Mouse (Mus musculus): Measurements from ENCODE around the gene Wnk2. TPM values are rescaled to one million over a fixed set of nuclear protein-coding genes. Genes with fewer than 3 reads are reported as not detected.

Gene Wnk2
- total and polyA plus RNA-seq, 3 experiments = 0.04 TPM; not detected in 2

DNA sequence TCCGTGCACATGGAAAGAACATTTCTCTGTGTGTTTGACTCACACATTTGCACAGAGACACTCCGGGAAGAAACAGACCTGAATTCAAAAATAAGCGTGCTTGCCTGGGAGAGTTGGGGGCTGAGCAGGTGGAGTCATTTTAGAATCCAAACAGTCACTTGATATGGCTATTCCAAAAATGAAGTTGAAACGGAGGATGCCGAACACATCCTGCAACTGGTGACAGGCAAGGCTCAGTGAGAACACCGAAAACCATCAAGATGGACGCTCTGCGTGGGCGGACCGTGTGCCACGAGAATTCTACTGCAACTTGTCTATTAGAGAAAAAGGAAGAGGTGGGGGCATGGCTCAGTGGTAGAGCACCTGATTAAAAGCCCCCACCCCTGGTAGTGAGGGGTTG lies 22.8 kb upstream of the Wnk2 start:
- H3K9me3 ChIP-seq (replicated peaks; ENCODE audit: insufficient read depth, low read length) = no peaks in the 10 kb centered on the region
- no peaks in the 10 kb centered on the region for H3K79me2 ChIP-seq (ENCODE audit: control insufficient read depth, insufficient read depth, low read length, poor library complexity)
- H3K27me3 ChIP-seq (ENCODE audit: control insufficient read depth in 1 of 2, insufficient read depth in 2 of 2, low read length in 2 of 2) = no peaks in the 10 kb centered on the region
- no peak for TF ChIP-seq MAZ (IDR thresholded peaks at IDR 0.05; ENCODE audit: low read depth, low read length)
- TF ChIP-seq MYC (IDR thresholded peaks at IDR 0.05; ENCODE audit: low read depth, low read length) = no peak
- no peak for TF ChIP-seq NRF1 (IDR thresholded peaks at IDR 0.05; ENCODE audit: insufficient read depth, low read depth, low read length, poor library complexity, severe bottlenecking)
- no peak for TF ChIP-seq ETS1 (IDR thresholded peaks at IDR 0.05; ENCODE audit: low read depth, low read length)
- TF ChIP-seq GABPA (IDR thresholded peaks at IDR 0.05; ENCODE audit: low read depth, low read length) = no peak
- TF ChIP-seq POLR2AphosphoS5 (IDR thresholded peaks at IDR 0.05; ENCODE audit: borderline replicate concordance, low read depth, low read length) = no peak
- no peak for TF ChIP-seq RCOR1 (IDR thresholded peaks at IDR 0.05; ENCODE audit: low read depth, low read length)
- TF ChIP-seq HCFC1 (IDR thresholded peaks at IDR 0.05; ENCODE audit: low read depth, low read length) = no peak
- TF ChIP-seq RAD21 (IDR thresholded peaks at IDR 0.05; ENCODE audit: low read depth, low read length) = no peak
- TF ChIP-seq ZKSCAN1 (IDR thresholded peaks at IDR 0.05; ENCODE audit: low read depth, low read length) = no peak
- no peak for TF ChIP-seq USF1 (IDR thresholded peaks at IDR 0.05; ENCODE audit: low read depth, low read length)
- no peak for TF ChIP-seq MAX (IDR thresholded peaks at IDR 0.05; ENCODE audit: low read length)
- no peak for TF ChIP-seq CHD2 (IDR thresholded peaks at IDR 0.05; ENCODE audit: low read length)
- no peak for TF ChIP-seq MYB (IDR thresholded peaks at IDR 0.05; ENCODE audit: low read depth, low read length)
- no peak for TF ChIP-seq POLR2A (IDR thresholded peaks at IDR 0.05; ENCODE audit: control insufficient read depth in 1 of 2, insufficient read depth in 1 of 2, low read depth in 1 of 2, low read length in 2 of 2, poor library complexity in 1 of 2)
- no peak for TF ChIP-seq KAT2A (conservative IDR thresholded peaks at IDR 0.05; ENCODE audit: low read depth, low read length)
- no peak for TF ChIP-seq UBTF (IDR thresholded peaks at IDR 0.05; ENCODE audit: borderline replicate concordance, insufficient read depth, low read depth, low read length)
- no peaks in the 10 kb centered on the region for H3K36me3 ChIP-seq (ENCODE audit: control insufficient read depth in 1 of 2, insufficient read depth in 2 of 2, low read length in 2 of 2)
- no peak overlapping the region for H3K4me3 ChIP-seq (ENCODE audit: control insufficient read depth in 1 of 2, insufficient read depth in 1 of 2, low read depth in 2 of 2, low read length in 2 of 2)
- peaks cover 0 to 4% of the 10 kb centered on the region in 2 experiments; a peak in 1 of 4 replicates for H3K4me1 ChIP-seq (ENCODE audit: control insufficient read depth in 1 of 2, insufficient read depth in 2 of 2, low read length in 2 of 2)
- no peak for DNase-seq (ENCODE audit: low read depth, low spot score)
- H3K27ac ChIP-seq (ENCODE audit: control insufficient read depth, low read depth, low read length) = no peak overlapping the region
- H3K9ac ChIP-seq (ENCODE audit: control insufficient read depth, low read depth, low read length, poor library complexity, severe bottlenecking) = no peak overlapping the region

- no peaks in the 10 kb centered on the region for H3K9me3 ChIP-seq (replicated peaks; ENCODE audit: insufficient read depth, low read length)
- H3K4me1 ChIP-seq (ENCODE audit: control insufficient read depth in 1 of 2, insufficient read depth in 2 of 2, low read length in 2 of 2) = peaks cover 0 to 4% of the 10 kb centered on the region in 2 experiments; a peak in 1 of 4 replicates
- H3K27me3 ChIP-seq (ENCODE audit: control insufficient read depth in 1 of 2, insufficient read depth in 2 of 2, low read length in 2 of 2) = no peaks in the 10 kb centered on the region
- 0 out of 2 replicates have a peak overlapping the region, but pooled peaks have one; percentile 4 for H3K9ac ChIP-seq (ENCODE audit: control insufficient read depth, low read depth, low read length, poor library complexity, severe bottlenecking)
- H3K36me3 ChIP-seq (ENCODE audit: control insufficient read depth in 1 of 2, insufficient read depth in 2 of 2, low read length in 2 of 2) = no peaks in the 10 kb centered on the region
- DNase-seq (ENCODE audit: low read depth, low spot score) = peak; percentile 80
- H3K79me2 ChIP-seq (ENCODE audit: control insufficient read depth, insufficient read depth, low read length, poor library complexity) = no peaks in the 10 kb centered on the region
- H3K27ac ChIP-seq (ENCODE audit: control insufficient read depth, low read depth, low read length) = no peak overlapping the region
- H3K4me3 ChIP-seq (ENCODE audit: control insufficient read depth in 1 of 2, insufficient read depth in 1 of 2, low read depth in 2 of 2, low read length in 2 of 2) = peak overlapping the region; percentile 30 to 40
- no peak for TF ChIP-seq SIN3A (IDR thresholded peaks at IDR 0.05; ENCODE audit: low read length)
- TF ChIP-seq ELF1 (IDR thresholded peaks at IDR 0.05; ENCODE audit: low read depth, low read length) = no peak
- TF ChIP-seq POLR2A (IDR thresholded peaks at IDR 0.05; ENCODE audit: control insufficient read depth in 1 of 2, insufficient read depth in 1 of 2, low read depth in 1 of 2, low read length in 2 of 2, poor library complexity in 1 of 2) = no peak
- TF ChIP-seq KAT2A (conservative IDR thresholded peaks at IDR 0.05; ENCODE audit: low read depth, low read length) = no peak
- TF ChIP-seq MYB (IDR thresholded peaks at IDR 0.05; ENCODE audit: low read depth, low read length) = no peak
- TF ChIP-seq MYC (IDR thresholded peaks at IDR 0.05; ENCODE audit: low read depth, low read length) = no peak
- no peak for TF ChIP-seq MAZ (IDR thresholded peaks at IDR 0.05; ENCODE audit: low read depth, low read length)
- no peak for TF ChIP-seq MAFK (IDR thresholded peaks at IDR 0.05; ENCODE audit: borderline replicate concordance, low read depth, low read length)
- no peak for TF ChIP-seq MAX (IDR thresholded peaks at IDR 0.05; ENCODE audit: low read length)
- no peak for TF ChIP-seq USF1 (IDR thresholded peaks at IDR 0.05; ENCODE audit: low read depth, low read length)
- TF ChIP-seq MXI1 (IDR thresholded peaks at IDR 0.05; ENCODE audit: low read depth, low read length) = no peak
- peak; percentile 45; the same call in 1 of the 2 replicates for TF ChIP-seq GATA1 (IDR thresholded peaks at IDR 0.05; ENCODE audit: low read depth, low read length)
- peak; percentile 18; the same call in 1 of the 2 replicates for TF ChIP-seq ZC3H11A (IDR thresholded peaks at IDR 0.05; ENCODE audit: low read depth, low read length)
- TF ChIP-seq E2F4 (IDR thresholded peaks at IDR 0.05; ENCODE audit: borderline replicate concordance, low read depth, low read length) = no peak
- no peak for TF ChIP-seq NRF1 (IDR thresholded peaks at IDR 0.05; ENCODE audit: insufficient read depth, low read depth, low read length, poor library complexity, severe bottlenecking)
- no peak for TF ChIP-seq POLR2AphosphoS2 (IDR thresholded peaks at IDR 0.05; ENCODE audit: low read length)
- TF ChIP-seq TBP (IDR thresholded peaks at IDR 0.05; ENCODE audit: low read depth, low read length) = no peak
- TF ChIP-seq JUND (IDR thresholded peaks at IDR 0.05; ENCODE audit: low read depth, low read length) = no peak
- no peak for TF ChIP-seq USF2 (IDR thresholded peaks at IDR 0.05; ENCODE audit: borderline replicate concordance in 1 of 2, insufficient read depth in 1 of 2, low read depth in 1 of 2, low read length in 2 of 2)
- no peak for TF ChIP-seq HCFC1 (IDR thresholded peaks at IDR 0.05; ENCODE audit: low read depth, low read length)
These were observed 21.8 kb upstream of the Wnk2 start for GRCm38 (mm10) chr13:49169448-49170207.
